Mouse (Mus musculus) embryo, embryonic 10.5 days (tissue): Measurements from ENCODE around the gene St3gal2.
"Not testable (repeated sequence)": the region's sequence is repeated elsewhere in the genome, so short reads cannot be mapped to it uniquely, and the experiment has no call there.

Experiments used
- DNase-seq: peaks from one replicate; pipeline ENCODE4 v3.0.0-alpha.2; 2015; ENCODE audit warnings: low spot score

Gene St3gal2

DNA sequence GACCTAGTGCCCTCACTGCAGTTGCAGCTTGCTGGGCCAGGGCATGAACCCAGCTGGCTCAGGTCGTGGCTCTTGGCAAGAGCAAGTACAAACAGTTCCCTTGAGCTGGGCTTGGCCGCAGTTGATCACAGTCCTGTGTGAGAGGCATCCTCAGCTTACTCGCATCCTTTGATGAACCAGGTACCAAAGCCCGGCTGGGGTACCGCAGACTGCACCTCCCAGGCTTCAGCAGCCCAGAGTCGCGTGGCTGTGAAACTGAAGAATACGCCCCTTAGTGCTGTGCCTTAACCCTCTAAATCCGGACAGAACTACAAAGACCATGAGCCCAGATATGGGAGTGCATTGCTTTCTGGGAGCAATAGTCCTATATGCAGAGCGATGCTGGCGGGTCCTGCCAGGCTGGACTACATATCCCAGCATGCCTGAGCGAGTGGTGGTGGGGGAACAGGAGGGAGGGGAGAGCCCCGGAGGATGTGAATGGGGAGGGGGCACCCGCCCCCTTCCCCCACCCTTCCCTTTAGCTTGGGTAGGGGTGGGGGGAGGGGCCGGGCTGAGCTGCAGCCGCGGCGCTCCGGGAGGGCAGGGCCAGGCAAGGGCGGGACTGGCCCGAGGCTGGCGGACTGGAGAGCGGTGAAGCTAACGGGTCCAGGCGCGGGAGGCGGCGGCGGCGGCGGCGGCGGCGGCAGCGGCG, at the start of gene St3gal2:
Gene St3gal2 (plus strand): TSS at position 582 of the 691 bp plus-strand sequence.
- DNase-seq: peak; percentile 98

DNA sequence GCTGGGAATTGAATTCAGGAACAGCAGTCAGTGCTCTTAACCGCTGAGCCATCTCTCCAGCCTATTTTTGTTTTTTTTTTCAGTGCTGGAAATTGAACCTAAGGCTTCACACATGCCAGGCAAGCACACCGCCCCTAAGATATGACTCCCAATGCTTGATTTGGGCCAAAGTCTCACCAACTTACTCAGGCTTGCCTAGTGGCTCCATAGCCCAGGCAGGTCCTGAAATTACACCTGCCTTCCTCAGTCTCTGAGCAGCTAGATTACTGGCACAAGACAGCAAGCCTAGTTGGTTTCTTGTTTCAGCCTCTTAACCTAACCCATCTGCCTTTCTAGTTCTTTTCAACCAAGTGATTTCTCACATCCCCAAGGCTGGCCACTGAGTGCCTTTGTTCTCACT, 49.2 kb upstream of the St3gal2 start:
- DNase-seq: no peak

GRCm38 (mm10) chr8:110877862-110878261, 41.9 kb upstream of the St3gal2 start:
- DNase-seq: no peak

GRCm38 (mm10) chr8:110881741-110882310, 37.9 kb upstream of the St3gal2 start:
- no peak for DNase-seq

- no peak for DNase-seq
These were observed 35.9 kb upstream of the St3gal2 start for GRCm38 (mm10) chr8:110883824-110884223.

- DNase-seq: no peak
These were observed 33.1 kb upstream of the St3gal2 start for GRCm38 (mm10) chr8:110886634-110887033.

DNA sequence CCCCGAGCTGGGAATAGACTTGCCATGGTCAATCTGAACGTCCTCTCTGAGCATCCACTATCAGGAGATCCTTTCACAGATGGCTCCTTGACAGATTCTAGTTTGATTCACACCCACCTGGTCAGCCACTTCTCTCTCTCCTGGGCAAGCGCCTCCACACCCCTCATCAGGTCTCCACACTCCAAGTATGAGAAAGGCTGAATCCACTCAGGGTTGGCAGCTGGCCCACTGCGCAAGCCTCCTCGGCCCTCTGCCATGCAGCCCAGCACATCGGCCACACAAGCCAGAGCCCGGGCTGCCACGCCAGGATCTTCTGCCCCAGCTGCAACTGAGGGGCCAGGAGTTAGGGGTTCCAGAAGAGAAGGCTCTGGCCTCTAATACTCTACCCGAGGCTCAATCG, 32.2 kb upstream of the St3gal2 start:
- no peak for DNase-seq

GRCm38 (mm10) chr8:110888441-110888840, 31.3 kb upstream of the St3gal2 start:
- no peak for DNase-seq

- DNase-seq: no peak
These were observed 30.9 kb upstream of the St3gal2 start for GRCm38 (mm10) chr8:110888860-110889259.

DNA sequence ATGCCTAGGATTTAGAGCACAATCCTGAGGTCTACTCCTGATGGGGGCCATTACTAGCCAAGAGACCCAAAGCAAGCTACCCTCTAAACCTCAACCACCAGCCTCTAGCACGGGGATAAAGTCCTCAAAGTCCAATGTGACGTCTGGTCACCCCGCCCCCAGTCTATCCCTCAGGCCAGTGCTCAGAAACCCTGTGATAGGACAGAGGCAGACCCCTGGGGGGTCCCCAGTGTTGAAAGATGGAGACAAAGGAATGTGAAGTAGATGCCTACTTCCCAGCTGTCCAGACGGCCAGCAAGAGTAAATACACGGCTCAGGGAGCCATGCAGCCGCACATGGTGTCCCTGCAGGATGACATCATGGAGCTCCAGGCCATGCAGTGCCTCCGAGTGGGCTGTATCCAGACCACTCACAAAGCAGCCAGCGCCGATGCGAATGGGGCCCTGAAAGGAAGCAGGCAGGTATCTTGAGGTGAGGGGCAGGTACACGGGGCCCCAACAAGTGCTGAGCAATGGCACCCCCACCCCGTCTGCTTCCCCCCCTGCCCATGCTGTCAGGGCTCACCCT, 29.7 kb upstream of the St3gal2 start:
- peak; percentile 16 for DNase-seq

- DNase-seq: no peak
These were observed 27.7 kb upstream of the St3gal2 start for GRCm38 (mm10) chr8:110892040-110892439.

- DNase-seq: no peak
These were observed 26.8 kb upstream of the St3gal2 start for GRCm38 (mm10) chr8:110892913-110893312.

- DNase-seq: no peak
These were observed 24.9 kb upstream of the St3gal2 start for GRCm38 (mm10) chr8:110894851-110895250.

- no peak for DNase-seq
These were observed 24.5 kb upstream of the St3gal2 start for GRCm38 (mm10) chr8:110895254-110895653.

GRCm38 (mm10) chr8:110895812-110896211, 23.9 kb upstream of the St3gal2 start:
- no peak for DNase-seq

DNA sequence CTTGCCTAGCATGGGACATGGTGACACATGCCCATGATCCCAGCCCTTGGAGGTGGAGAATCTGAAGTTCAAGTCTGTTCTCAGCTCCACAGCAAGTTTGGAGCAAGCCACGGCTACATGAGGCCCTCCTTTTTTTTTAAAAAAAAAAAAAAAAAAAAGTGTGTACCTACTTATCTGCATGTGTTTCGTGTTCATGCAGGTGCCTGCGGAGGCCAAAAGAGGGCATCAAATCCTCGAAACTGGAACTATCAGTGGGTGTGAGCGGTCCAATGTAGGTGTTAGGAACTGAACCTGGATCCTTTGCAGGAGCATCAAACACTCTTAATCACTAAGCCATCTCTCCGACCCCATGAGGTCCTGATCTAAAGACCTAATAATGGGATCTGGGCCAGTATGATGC, 22.2 kb upstream of the St3gal2 start:
- DNase-seq: no peak

GRCm38 (mm10) chr8:110901056-110901455, 18.7 kb upstream of the St3gal2 start:
- no peak for DNase-seq

GRCm38 (mm10) chr8:110901839-110902578, 17.7 kb upstream of the St3gal2 start, which contains the start of gene Fuk:
Gene Fuk (minus strand): TSS chr8:110902488.
- peak; percentile 89 for DNase-seq

- DNase-seq: no peak
These were observed 17.1 kb upstream of the St3gal2 start for GRCm38 (mm10) chr8:110902579-110902965.

GRCm38 (mm10) chr8:110905404-110905803, 14.3 kb upstream of the St3gal2 start:
- no peak for DNase-seq

DNA sequence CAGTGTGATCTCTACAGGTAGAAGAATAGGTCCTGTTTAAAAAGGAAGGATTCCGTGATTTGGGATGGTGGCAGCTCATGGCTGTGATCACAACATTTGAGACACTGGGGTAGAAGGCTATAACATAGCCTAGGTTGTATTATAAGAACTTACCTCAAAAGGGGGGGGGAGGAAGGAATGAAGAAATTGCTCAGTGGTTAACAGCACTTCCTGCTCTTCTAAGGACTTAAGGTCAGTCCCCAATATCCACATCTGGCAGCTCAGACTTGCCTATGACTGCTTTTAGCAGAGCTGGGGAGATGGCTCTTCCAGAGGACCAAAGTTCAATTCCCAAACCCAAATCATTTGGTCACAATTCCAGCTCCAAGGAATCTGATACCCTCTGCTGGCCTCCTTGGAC, 13.0 kb upstream of the St3gal2 start:
- no peak for DNase-seq

DNA sequence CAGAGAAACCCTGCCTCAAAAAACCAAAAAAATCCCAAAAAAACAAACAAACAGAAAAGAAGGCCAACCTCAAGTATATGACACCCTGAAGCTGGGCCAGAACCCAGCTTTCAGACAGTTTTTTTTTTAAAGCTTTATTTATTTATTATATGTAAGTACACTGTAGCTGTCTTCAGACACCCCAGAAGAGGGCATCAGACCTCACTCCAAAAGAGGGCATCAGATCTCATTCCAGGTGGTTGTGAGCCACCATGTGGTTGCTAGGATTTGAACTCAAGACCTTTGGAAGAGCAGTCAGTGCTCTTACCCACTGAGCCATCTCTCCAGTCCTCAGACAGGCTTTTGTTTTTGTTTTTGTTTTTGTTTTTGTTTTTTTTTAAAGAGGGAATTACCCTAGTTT, 9.9 kb upstream of the St3gal2 start:
- DNase-seq: not testable (repeated sequence)
